Mouse (Mus musculus) myocyte (in vitro differentiated cells): ENCODE measurements at regions not wholly inside any gene's neighbourhood (a gene's known extent, or its start where the extent isn't known, plus 50 kb on each side); places are given as distances from the start of the nearest gene placed in this dataset.

Experiments used
- CEBPB ChIP-seq: IDR thresholded peaks from 2 replicates; pipeline ENCODE4 v1.6.1; 2011; ENCODE audit warnings: mild to moderate bottlenecking, moderate library complexity; ENCODE audit not compliant: poor library complexity, insufficient read depth, severe bottlenecking
- E2F4 ChIP-seq: IDR thresholded peaks from one replicate; pipeline ENCODE4 v1.6.1; 2011; ENCODE audit warnings: mild to moderate bottlenecking, control low read depth, moderate library complexity; ENCODE audit not compliant: insufficient read depth
- MYOG ChIP-seq, 3 experiments: IDR thresholded peaks; one replicate each; pipeline ENCODE4 v1.6.1; 2011; ENCODE audit warnings: control low read depth in 2 of 3, low read depth in 2 of 3, mild to moderate bottlenecking in 2 of 3; ENCODE audit not compliant: insufficient read length in 2 of 3, control insufficient read depth in 1 of 3, insufficient read depth in 1 of 3
- POLR2A ChIP-seq: IDR thresholded peaks from one replicate; pipeline ENCODE4 v1.6.1; 2011; ENCODE audit warnings: low read depth, mild to moderate bottlenecking, control low read depth, moderate library complexity; ENCODE audit not compliant: insufficient read length

DNA sequence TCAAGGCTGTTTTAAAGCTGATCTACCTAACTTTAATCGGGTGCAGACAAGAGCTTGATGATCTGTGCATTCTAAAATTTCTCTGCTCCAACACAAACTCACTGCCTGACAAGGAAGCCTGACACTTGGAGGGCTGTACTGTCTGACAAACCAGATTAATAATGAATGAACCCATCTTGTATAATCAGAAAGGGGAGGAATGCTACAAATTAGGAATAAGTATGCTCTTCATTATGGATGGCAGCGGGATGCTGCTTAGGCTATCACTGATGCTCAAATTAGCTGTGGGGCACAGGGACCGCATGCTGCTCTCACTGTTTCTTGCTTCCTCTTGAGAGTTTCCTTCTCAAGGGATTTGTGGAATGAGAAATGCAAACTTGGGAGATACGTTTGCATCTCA, 213.8 kb upstream of the Veph1 start:
- TF ChIP-seq E2F4 (no peak), POLR2A (no peak), CEBPB (no peak), MYOG (IDR thresholded peaks at IDR 0.05; ENCODE audit: control insufficient read depth in 1 of 3, insufficient read depth in 1 of 3, insufficient read length in 2 of 3, low read depth in 2 of 3) (no peak)
